Mouse (Mus musculus) adrenal gland, postnatal 4 days (tissue): Measurements from ENCODE around the gene Evi5l. TPM values are rescaled to one million over a fixed set of nuclear protein-coding genes. Genes with fewer than 3 reads are reported as not detected.

Experiments
- DNase-seq, 2 experiments: peaks; one replicate each; pipeline ENCODE4 v3.0.0; 2021 to 2022; ENCODE audit warnings: low spot score in 2 of 2, mixed read lengths in 2 of 2
- total RNA-seq, 2 experiments: library from RNA; stranded (reverse); gene quantifications; 2 replicates each; pipeline ENCODE4 v1.2.3; 2021

Gene Evi5l
- total RNA-seq, 2 experiments from 2014 or later: 46.2 to 47.0 TPM

DNA sequence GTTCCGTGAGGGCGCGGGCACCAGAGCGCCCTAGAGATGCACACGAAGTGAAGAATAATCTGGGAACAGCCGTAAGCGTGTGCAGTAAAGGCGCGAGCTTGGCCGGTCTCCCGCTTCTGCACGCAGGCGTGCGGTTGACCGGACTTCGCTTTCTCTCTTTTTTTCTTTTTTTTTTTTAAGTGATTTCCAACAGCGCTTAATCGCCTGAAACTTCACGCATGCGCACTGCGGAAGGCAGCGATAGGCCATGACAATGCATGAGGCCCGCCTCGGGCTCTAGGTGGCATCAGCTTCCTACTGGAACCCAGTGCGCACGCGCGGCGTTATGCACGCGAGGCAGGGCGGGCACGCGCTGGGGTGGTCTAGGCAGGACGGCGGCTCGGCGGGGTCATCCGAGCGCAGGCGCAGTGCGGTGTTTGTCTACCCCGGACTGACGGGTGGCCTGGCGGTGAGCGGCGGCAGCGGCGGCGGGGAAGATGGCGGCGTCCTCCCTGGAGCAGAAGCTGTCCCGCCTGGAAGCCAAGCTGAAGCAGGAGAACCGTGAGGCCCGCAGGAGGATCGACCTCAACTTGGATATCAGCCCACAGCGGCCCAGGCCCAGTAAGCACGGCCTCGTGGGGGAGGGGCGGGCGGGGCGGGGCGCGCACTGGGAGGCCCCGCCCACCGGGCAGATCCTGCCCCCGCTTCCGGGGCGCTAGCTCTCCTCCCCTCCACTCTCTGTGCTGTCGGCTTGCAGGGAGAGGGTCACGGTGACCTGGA is 72.2 kb downstream of the Evi5l start, which contains the start of the genes Map2k7 and Gm49320:
Map2k7 (plus strand) TSS at position 307 of the 759 bp plus-strand sequence.
Gm49320 (plus strand) TSS at position 432 of the 759 bp plus-strand sequence.
- DNase-seq: peak; percentile 99 to 100

DNA sequence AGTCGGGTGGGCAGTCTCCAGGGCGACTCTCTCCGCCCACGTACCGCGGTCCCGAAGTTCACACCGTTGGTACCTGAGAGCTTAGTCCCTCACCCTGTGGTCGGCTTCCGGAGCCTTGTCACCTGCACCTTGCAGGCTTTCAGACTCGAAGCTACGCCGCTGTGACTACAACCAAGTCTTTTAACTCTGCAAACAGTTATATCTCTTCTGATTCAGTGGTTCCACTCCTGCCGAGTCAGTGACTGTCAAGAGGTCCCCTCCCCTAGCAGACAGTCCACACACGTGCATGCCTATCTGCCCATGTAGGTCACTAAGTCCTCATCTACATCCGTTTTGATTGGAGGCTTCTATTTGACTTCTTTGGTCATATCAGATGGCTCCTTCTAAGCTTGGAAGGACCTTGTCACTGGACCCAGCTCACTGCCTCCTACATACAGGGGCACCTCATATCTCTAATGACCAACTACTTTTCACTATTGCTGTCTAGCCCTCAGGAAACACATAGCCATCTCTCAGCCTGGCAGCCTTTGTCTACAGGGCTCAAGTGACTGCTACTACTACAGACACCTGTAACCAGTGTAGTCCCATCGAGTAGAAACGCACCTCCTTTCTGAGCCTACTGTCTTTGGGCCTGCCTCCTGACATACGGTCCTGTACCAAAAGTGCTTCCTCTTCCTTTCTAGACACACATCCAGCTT is 73.0 kb downstream of the Evi5l start:
- DNase-seq: no peak

DNA sequence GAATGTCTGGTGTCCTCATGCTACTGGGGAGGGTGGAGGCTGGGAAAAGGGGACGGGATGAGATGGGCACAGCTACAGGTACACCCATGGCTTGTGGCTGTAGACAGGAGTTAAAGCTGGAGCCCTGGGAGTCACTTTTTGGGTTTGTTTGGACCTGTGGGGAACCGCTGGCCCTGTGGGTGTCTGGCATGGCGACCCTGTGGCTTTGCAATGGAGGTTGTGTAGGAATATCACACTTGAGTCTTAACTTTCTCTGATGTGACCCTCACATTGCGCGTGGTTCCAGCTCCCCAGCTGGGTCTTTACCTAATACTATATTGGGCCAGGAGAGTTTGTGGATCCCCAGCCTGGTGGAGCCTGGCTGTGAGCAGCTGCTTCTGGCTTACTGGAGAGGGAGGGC is 78.7 kb downstream of the Evi5l start:
- no peak for DNase-seq

DNA sequence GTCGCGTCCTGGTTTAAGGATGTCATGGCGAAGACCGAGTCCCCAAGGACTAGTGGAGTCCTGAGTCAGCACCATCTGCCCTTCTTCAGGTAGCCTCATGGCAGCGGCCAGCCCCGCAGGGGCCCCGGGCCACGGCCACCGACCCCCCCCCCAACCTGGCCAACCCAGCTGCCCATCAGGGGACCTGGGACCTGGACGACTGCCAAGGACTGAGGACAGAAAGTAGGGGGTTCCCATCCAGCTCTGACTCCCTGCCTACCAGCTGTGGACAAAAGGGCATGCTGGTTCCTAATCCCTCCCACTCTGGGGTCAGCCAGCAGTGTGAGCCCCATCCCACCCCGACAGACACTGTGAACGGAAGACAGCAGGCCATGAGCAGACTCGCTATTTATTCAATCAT is 79.4 kb downstream of the Evi5l start:
- DNase-seq: no peak

DNA sequence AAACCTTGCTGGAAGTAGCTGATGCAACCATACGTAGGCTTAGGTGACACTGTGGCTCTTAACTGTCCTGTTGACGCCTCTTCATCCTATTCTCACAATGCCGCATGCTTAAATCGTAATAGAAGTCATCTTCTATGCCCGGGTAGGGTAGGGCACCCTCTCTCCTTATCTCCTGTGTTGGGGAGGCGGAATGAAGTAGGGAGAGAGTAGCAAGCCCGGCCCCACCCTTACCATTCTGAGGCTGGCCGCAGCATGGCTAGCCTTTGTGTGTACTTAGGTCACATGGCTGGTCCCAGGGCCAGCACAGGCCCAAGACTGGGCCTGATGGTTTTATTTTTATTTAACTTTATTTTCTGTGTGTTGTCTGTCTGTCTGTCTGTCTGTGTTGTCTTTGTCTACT is 80.9 kb downstream of the Evi5l start:
- no peak for DNase-seq

DNA sequence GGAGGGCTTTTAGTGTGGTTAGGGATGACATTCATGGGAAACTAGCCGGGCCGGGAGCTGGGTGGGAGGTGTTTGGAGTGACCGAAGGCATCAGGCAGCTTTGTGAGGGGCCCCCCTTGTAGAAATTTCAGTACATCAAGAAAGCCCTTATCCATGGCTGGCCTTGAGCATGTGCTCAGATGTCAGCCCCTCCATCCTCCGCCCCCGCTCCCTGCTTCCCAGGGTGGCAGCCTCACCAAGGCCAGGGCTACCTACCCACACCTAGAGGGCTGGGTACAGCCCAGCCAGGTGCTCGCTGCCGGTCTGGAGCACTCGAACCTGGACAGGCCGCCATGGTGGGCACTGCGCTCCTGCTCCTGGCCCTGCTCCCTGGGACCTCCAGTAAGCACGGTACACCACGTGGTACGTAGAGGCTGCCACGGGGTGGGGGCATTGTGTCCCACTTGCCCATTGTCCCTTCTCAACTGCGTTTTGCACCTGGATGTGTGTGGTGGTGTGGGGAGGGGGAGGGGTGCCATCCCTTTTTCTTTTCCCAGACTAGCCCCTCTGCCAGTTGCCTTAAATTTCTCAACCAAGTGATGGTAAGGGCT is 81.7 kb downstream of the Evi5l start, which contains the start of gene Tgfbr3l:
Tgfbr3l (plus strand) TSS at position 264 of the 590 bp plus-strand sequence.
- no peak for DNase-seq

DNA sequence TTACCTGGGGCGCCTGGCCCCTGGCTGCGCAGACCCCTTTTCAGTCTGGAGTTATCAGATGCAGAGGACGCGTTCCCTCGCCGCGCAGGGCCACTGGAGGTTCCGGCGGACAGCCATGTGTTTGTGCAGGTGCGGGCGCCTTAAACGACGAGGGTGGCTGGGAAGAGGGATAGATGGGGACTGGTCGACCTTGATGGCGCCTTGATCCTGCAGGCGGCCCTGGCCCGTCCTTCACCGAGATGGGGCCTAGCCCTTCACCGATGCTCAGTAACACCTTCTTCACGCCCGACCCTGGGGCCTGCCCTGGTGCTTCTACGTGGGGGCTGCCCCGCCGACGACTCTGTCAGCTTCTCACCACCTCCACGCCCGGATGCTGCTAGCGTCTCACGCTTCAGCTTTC is 82.8 kb downstream of the Evi5l start:
- DNase-seq: peak in 1 of 2 experiments; percentile 45

DNA sequence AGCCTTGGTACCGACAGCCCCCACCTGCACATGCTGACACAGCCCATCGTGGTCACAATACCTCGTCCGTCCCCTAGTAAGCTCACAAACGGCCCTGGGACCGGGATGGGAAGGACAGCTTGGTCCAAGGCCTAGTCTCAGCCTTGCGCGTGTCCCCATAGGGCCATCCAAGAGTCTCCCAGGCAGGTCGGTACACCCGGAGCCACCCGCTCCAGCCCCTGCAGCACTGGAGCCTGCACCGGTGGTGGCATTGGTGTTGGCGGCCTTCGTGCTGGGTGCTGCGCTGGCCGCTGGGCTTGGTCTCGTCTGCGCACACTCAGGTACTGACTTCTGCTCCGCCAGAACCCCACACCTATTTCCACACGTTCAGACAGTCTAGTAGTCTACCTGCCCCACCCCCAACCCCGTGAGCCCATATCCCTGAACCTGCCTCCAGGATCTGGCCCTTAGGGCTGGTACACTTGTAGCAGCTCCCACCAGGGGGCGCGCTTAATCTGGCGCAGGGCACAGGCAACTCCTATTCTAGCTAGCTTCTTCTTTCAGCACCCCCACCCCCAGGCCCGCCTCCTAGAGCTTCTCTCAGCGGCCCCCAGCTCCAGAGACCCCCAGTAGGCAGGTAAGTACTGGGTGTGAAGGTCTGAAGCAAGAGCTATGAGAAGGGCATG is 84.1 kb downstream of the Evi5l start:
- DNase-seq: peak; percentile 70 to 76

DNA sequence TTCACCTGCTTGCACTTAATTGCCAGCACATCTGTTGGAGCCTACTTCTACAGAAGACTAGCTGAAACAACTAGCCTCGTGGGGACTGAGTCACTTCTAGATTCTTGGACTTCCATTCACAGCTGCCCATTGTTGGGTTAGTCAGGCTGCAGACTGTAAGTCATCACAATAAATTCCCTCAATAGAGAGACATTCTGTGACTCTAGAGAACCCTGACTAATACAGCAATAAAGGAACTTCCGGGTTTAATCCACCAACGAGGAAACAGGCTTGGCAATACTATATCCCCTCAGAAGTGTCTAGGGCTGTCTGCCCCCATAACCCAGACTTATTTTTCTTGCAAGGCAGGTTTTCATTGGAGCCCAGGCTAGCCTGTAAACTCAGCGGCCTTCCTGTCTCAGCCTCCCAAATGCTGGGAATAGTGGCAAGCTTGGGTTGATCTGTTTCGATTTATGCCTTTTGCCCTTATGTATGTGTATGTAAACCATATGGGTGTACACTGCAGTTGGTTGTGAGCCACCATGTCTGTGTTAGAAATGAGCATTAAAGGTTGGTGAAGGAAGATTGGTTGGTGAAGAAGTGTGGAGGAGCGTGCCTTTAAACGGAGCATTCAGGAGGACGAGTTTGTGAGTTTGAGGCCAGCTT is 85.9 kb downstream of the Evi5l start:
- DNase-seq: no peak

DNA sequence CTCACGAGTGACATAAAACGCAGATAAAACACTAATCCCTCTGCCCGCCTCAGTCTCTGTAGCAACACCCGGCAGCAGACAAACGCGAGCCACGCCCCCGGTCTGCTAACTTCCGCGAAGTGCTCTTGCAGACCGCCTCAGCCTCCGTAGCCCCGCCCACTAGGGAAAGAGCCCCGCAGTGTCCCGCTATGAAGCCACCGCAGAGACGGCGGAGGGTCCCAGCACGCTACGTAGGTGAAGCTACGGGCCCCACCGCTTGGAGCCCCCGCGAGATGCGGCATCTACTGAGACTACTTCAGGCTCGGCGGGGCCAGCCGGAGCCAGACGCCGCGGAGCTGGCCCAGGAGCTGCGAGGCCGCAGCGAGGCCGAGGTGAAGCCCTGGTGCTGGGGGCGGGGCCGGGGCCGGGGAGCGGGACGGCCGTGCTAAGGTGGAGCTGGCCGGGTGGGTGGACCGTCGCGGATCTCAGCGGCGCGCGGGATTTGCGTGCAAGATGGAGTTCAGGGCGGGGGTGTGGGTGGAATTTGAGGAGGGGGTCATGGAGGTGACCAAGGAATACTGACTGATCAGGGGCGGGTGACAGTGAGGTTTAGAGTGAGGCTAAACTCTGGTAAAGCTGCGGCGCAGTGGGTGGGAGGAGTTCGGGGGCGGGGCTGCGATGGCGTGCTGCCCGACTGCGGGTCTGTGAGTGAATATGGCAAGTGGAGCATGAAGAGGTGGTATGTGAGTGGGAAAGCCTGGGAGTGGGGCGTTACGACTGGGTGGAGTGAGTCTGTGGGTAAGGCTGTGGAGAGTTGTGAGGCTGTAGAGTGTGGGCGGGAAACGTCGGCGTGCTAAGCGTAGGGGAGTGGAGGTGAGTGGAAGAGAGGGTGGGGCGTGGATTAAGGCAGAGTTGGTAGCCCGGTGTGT is 86.8 kb downstream of the Evi5l start, which contains the start of gene Snapc2:
Snapc2 (plus strand) TSS at position 147 of the 908 bp plus-strand sequence.
- DNase-seq: peak; percentile 90 to 92

DNA sequence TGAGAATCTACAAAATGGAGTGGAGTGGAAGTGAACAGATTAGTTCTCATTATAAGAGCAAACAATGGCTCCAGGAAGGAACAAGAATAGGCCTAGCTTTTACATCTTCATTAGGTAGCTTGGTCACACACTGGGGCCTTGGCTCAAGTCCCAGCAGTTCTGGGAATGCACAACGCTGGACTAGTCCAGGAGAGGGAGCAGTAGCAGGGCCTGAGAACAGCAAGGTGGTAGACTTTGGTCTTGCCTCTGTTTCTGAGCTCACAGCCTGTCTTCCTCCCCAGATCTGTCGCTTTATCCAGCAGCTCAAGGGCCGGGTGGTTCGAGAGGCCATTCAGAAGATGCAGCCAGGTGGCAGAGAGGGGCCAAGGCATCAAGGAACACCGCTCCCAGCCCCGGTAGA is 87.6 kb downstream of the Evi5l start:
- no peak for DNase-seq

DNA sequence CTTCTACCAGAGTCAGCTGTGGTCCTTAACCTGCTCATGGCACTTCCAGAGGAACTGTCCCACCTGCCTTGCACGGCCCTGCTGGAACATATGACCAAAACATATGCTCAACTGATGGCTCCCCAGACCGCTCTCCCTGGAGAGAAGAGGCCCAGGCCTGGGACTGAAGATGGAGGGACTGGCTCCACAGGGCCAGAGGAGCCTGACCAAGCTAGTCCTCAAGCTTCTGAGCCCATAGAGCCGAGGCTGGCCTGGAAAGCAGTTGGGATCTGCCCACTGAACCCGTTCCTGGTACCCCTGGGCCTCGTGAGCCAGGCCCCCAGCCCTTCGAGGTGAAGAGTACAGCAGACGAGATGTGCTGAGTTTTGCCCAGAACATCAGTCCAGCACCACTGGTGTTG is 89.1 kb downstream of the Evi5l start:
- peak in 1 of 2 experiments; percentile 2 for DNase-seq

DNA sequence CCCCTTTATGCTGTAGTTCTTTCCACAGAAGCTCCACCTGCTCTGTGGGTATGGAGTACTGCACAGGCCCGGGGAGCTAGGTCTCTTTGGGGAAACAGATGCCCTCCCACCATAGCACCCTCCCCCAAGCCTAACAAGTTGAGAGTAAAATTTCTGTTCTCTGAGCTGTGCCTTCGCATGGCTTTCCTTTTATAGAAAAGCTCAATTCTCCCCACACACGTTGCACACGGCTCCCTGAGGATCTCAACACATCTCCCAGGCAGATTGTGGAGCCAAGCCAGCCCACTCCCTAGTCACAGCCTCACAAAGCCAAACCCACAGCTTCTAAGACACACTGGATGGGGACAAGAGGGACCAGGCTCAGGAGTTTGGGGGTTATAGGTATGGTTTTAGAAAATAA is 90.5 kb downstream of the Evi5l start:
- DNase-seq: no peak

DNA sequence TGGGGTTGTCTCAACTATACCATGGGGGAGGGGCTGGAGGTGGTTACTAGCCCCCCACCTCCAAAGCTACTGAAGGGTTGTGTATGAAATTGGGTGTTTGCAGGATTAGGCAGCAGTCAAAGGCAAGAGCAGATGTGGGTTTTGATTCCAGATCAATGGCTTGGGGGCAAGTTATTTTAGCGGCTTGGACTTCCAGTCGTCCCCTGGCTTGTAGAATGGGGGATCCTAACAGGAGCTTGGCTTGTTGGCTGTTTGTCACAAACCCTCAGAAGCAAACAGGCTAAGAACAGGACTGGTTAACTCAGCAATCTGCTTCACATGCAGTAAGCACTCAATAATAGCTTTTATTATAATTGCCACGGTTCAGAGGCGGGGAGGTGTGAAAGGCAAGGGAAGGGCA is 91.0 kb downstream of the Evi5l start:
- DNase-seq: no peak

DNA sequence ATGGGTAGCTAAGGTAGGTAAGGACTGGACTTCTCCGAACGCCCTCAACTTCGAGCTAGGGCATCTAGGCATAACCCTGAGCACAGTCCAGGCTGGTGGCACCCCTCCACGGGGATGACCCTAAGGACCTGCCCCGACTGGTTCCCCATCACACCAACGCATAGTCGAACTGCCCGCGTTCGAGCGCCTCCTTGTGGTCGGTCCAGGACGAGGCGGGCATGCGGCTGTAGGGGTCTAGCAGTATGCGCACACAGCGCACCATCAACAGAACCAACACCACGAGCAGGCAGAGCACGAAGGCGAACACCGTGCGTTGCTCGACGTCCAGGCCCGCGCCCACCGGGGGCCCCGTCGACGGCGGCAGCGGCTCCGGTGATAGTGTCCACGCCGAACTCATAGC is 91.9 kb downstream of the Evi5l start:
- DNase-seq: peak; percentile 53 to 72

DNA sequence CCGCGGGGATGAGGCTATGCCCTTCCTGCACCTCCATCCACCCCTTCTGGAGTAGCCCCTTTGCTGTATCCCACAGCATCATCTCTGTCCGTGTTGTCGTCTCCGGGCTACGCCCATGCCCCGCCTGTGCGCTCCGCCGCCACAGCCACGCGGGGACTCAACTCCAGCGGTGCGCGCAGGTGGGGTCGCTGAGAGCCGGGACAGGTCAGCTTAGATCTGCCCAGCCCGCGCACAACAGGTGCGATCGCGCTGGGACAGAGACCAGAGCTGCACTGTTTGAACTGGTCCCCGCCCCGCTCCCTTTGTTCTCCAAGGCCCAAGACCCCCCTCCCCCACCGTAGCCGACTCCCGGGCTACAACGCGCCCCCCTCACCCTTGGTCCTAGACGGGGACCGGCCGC is 92.3 kb downstream of the Evi5l start:
- peak in 1 of 2 experiments; percentile 19 for DNase-seq

DNA sequence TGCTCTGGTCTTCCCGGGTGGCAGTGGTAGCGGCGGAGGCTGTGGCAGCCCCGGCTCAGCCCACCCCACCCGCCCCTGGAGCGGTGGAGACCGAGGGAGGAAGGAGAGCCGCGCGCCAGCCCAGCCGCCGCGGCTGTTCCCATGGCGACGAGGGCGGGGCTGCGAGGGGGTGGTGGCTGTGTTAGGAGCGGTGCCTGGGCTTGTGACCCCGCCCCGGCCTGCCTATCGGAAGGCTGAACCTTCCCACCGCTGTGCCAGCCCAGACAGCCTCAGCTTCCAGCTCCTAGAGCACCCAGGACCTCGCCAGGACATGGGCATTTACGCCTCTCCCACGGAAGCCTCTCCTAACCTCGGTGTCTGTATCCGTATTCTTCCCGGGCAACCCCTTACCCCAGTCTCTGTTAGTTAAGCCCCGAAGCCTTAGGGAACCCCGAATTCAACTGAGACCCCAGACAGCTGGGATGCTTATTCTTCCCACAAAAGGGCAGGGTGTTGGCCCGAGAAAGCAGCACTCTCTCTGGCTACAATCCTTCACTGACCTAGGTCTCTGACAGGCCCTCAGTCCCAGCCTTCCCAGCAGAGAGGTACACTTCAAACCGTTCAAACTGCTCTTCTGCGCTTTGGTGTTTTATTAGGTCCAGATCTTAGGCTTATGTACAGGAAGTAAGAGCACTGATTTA is 92.9 kb downstream of the Evi5l start, which contains the start of gene Ctxn1:
Ctxn1 (minus strand) TSS at position 150 of the 680 bp plus-strand sequence.
- peak; percentile 87 to 94 for DNase-seq

DNA sequence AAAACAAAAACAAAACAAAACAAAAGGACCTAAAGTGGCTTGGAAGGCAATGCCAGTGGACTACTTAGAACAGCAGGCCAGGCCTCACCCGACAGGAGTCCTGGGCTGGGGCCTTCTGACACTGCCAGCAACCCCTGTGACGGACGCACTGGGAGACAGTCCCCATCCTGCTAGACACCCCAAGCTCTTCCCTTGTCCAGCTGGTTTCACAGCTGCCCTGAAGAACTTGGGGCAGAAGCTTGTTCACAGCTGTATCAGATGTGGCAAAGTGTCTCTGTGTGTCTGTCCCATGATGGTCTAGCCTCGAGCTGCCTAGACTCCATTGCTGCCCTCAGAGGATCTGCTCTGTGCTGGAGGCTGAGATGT is 93.4 kb downstream of the Evi5l start:
- no peak for DNase-seq
